Mouse (Mus musculus): ENCODE measurements around the gene 2010300C02Rik.

- TF ChIP-seq POLR2A (IDR thresholded peaks at IDR 0.05; ENCODE audit: low read depth, low read length): no peak
- no peak for TF ChIP-seq CTCF (IDR thresholded peaks at IDR 0.05; ENCODE audit: extremely low read depth, insufficient read length, insufficient replicate concordance, low read depth, low read length)
Observed at GRCm38 (mm10) chr1:37696918-37697317, 23.0 kb downstream of the 2010300C02Rik start.
